Mouse (Mus musculus): ENCODE measurements around the gene Kdm6b. TPM values are rescaled to one million over a fixed set of nuclear protein-coding genes. Genes with fewer than 3 reads are reported as not detected.
A peak's percentile ranks its signal among the peaks of the same experiment; 100 is the strongest.

Kdm6b gene
- polyA plus RNA-seq, 1 experiment from 2014 or later, result 24.3 TPM

DNA sequence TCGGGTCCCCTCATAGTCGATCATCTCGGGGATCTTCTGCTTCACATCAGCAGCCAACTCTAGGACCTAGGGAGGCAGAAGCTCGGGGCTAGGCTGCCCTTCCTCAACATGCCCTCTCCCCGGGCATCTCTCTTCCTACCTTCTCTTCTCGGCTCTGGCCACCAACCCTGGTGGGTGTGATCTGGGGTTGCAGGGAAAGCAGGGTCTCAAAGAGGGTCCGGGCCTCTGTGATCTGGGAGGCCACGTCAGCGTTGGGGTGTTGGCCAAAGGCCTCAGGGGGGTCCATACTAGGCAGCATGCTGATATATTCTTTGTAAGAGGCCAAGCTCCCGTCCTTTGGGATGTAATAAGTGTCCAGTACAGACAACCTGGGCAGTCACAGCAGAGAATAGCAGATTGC, 9.4 kb upstream of the Kdm6b start:
- Histone ChIP-seq H3K9ac (ENCODE audit: low read depth, low read length) (no peak overlapping the region), H3K4me2 (ENCODE audit: low read depth, low read length) (no peak overlapping the region), H3K4me3 (ENCODE audit: low read depth, low read length) (no peak overlapping the region), H3K4me1 (ENCODE audit: control insufficient read depth, insufficient read depth, low read length) (peaks cover 12% of the 10 kb centered on the region; the same call in 1 of the 2 replicates), H3K36me3 (ENCODE audit: control insufficient read depth, insufficient read depth, low read length) (no peaks in the 10 kb centered on the region), H3K9me3 (ENCODE audit: control insufficient read depth, low read length) (no peaks in the 10 kb centered on the region), H3K27me3 (replicated peaks; ENCODE audit: control insufficient read depth, insufficient read depth, low read length) (peaks cover 23% of the 10 kb centered on the region), H3K27ac (replicated peaks; ENCODE audit: low read depth, low read length) (no peak overlapping the region)
- 90% methylated on average over 10 of the region's 10 CpGs for WGBS
- no peak for DNase-seq (ENCODE audit: low spot score)
- ATAC-seq (ENCODE audit: low read depth), result no peak

DNA sequence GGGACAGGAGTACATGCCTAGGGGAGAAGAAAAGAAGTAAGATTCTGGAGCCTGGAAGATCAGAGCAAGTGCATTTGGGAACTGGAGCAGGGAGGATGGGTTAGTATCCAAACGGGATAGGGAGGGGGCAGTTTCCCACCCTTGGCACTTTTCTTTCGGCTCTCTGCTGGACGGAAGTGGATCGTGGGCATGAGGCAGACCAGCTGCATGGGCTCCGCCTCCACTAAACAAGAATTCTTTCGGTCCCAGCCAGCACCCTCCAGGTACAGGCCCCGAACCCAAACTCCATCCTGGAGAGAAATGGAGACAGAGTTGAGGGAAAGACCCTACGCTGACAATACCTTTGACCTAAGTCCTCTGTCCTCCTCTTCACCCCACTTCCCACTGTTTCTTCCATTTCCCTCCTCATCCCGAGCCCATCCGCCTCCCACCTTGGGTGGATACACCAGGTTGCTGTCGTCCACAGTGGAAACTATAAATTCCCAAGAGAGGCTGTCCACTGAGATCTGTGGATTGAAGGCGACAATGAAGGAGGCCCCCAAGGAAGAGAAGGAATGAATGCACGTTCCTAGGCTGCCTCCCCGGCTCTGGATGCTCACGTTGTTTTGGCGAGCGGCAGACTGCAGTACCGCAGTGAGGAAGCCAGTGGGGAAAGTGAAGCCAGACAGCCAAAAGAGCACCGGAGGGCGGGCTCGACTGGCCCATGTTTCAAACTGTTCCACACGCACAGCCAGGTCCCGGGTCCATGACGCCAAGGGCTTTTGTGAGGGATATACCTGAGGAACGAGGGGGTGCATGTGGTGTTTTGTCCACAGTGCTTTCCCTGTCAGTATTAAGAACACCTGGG, 7.9 kb upstream of the Kdm6b start:
- Histone ChIP-seq H3K27me3 (replicated peaks; ENCODE audit: control insufficient read depth, insufficient read depth, low read length) (peaks cover 23% of the 10 kb centered on the region), H3K4me2 (ENCODE audit: low read depth, low read length) (peak overlapping the region; percentile 92), H3K9ac (ENCODE audit: low read depth, low read length) (no peak overlapping the region; the same call in 1 of the 2 replicates), H3K27ac (replicated peaks; ENCODE audit: low read depth, low read length) (no peak overlapping the region), H3K9me3 (ENCODE audit: control insufficient read depth, low read length) (no peaks in the 10 kb centered on the region), H3K36me3 (ENCODE audit: control insufficient read depth, insufficient read depth, low read length) (no peaks in the 10 kb centered on the region), H3K4me1 (ENCODE audit: control insufficient read depth, insufficient read depth, low read length) (peaks cover 20% of the 10 kb centered on the region; the same call in 1 of the 2 replicates), H3K4me3 (ENCODE audit: low read depth, low read length) (peak overlapping the region; percentile 77; the same call in 1 of the 2 replicates)
- no peak for DNase-seq (ENCODE audit: low spot score)
- ATAC-seq (ENCODE audit: low read depth), result no peak
- WGBS, result 13% methylated on average over 25 of the region's 25 CpGs

DNA sequence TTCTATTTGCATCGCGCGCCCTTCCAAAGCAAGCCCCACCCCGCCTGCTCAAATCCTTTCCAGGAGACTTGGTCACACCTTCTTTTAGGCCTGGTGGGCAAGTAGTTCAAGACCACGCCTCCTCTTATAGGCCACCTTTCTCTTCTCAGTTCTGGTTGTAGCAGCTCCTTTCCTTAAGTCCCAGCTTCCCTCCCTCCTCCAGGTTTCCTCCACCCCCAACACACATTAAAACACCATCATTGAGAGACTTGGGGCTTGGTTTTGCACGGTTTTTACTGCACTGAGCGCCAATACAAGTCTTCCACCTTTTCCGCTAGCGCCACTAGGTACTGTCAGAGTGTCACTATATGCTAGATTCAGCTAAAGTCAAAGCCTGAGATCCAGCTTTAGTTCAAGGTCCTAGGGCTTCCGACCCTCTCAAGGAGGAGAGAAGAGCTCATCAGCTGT, 7.1 kb upstream of the Kdm6b start:
- ATAC-seq (ENCODE audit: low read depth), result no peak
- H3K4me2 ChIP-seq (ENCODE audit: low read depth, low read length), result peak overlapping the region; percentile 92
- H3K4me3 ChIP-seq (ENCODE audit: low read depth, low read length), result peak overlapping the region; percentile 77
- WGBS, result 12% methylated on average over 10 of the region's 10 CpGs
- H3K9ac ChIP-seq (ENCODE audit: low read depth, low read length), result peak overlapping the region; percentile 57; the same call in 1 of the 2 replicates
- H3K4me1 ChIP-seq (ENCODE audit: control insufficient read depth, insufficient read depth, low read length), result peaks cover 20% of the 10 kb centered on the region; the same call in 1 of the 2 replicates
- no peak overlapping the region for H3K27ac ChIP-seq (replicated peaks; ENCODE audit: low read depth, low read length)
- peaks cover 23% of the 10 kb centered on the region for H3K27me3 ChIP-seq (replicated peaks; ENCODE audit: control insufficient read depth, insufficient read depth, low read length)
- no peak for DNase-seq (ENCODE audit: low spot score)
- H3K36me3 ChIP-seq (ENCODE audit: control insufficient read depth, insufficient read depth, low read length), result no peaks in the 10 kb centered on the region
- H3K9me3 ChIP-seq (ENCODE audit: control insufficient read depth, low read length), result no peaks in the 10 kb centered on the region

DNA sequence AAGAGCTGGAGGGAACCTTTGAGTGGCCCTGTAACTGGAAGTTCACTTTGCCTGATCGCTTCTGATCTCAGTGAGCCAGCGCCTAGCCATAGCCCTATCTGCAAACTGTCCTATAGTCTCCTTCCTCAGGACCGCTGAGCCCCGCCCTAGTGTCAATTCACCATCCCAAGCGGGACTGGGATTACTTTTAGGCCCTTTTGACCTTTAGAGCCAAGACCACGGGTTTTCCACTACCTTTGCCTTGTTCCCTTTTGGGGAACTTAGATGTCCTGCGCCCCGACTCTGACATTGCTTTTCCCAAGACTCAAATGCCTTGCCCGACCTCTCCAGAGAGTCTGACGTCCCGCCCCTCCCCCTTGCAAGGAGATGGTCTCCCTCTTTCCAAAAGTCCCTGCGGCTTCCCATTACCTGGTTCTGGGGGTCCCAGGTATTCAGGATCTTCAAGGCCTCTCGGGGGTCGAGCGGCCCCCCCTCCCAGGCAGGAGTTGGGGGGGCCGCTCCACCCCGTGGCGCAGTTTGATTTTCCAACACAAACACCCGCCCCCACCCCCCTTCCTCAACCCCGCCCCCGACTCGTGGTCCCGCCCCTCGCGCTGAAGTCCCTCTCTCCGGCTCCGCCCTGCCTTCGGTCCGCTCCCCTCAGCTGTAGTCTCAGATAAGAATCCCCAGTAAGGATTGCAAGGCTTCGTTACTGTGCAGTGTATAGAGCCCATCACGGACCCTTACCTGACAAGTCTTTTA, 6.5 kb upstream of the Kdm6b start:
- peaks cover 23% of the 10 kb centered on the region for H3K27me3 ChIP-seq (replicated peaks; ENCODE audit: control insufficient read depth, insufficient read depth, low read length)
- H3K4me2 ChIP-seq (ENCODE audit: low read depth, low read length), result peak overlapping the region; percentile 92
- no peak for DNase-seq (ENCODE audit: low spot score)
- ATAC-seq (ENCODE audit: low read depth), result no peak
- peak overlapping the region; percentile 77 for H3K4me3 ChIP-seq (ENCODE audit: low read depth, low read length)
- H3K4me1 ChIP-seq (ENCODE audit: control insufficient read depth, insufficient read depth, low read length), result peaks cover 22% of the 10 kb centered on the region
- H3K9ac ChIP-seq (ENCODE audit: low read depth, low read length), result peak overlapping the region; percentile 57
- WGBS, result under 1% methylated on average over 27 of the region's 31 CpGs
- no peaks in the 10 kb centered on the region for H3K36me3 ChIP-seq (ENCODE audit: control insufficient read depth, insufficient read depth, low read length)
- H3K27ac ChIP-seq (replicated peaks; ENCODE audit: low read depth, low read length), result peak overlapping the region; percentile 73
- no peaks in the 10 kb centered on the region for H3K9me3 ChIP-seq (ENCODE audit: control insufficient read depth, low read length)

DNA sequence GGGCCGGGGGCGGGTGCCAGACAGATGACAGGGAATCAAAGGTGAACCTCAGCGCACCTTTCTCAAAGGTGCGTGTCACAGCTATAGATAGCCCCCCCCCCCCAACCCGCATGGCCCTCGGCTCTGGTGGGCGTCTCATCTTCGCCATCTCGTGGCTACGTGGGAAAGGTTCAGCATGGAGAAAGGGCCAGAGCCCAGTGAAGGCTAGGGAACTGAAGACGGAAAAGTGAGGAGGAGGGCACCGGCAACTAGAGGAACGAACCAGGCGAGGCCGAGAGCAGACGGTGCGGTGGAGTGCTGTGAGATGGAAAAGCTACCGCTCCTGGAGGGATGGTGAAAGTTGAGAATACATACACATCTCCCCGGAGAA, 6.0 kb upstream of the Kdm6b start:
- DNase-seq (ENCODE audit: low spot score), result peak; percentile 49
- Histone ChIP-seq H3K36me3 (ENCODE audit: control insufficient read depth, insufficient read depth, low read length) (no peaks in the 10 kb centered on the region), H3K9ac (ENCODE audit: low read depth, low read length) (peak overlapping the region; percentile 57), H3K27me3 (replicated peaks; ENCODE audit: control insufficient read depth, insufficient read depth, low read length) (peaks cover 23% of the 10 kb centered on the region), H3K4me2 (ENCODE audit: low read depth, low read length) (peak overlapping the region; percentile 92), H3K4me3 (ENCODE audit: low read depth, low read length) (peak overlapping the region; percentile 77), H3K4me1 (ENCODE audit: control insufficient read depth, insufficient read depth, low read length) (peaks cover 28% of the 10 kb centered on the region), H3K9me3 (ENCODE audit: control insufficient read depth, low read length) (no peaks in the 10 kb centered on the region), H3K27ac (replicated peaks; ENCODE audit: low read depth, low read length) (peak overlapping the region; percentile 73)
- ATAC-seq (ENCODE audit: low read depth), result no peak
- under 1% methylated on average over 19 of the region's 19 CpGs for WGBS

DNA sequence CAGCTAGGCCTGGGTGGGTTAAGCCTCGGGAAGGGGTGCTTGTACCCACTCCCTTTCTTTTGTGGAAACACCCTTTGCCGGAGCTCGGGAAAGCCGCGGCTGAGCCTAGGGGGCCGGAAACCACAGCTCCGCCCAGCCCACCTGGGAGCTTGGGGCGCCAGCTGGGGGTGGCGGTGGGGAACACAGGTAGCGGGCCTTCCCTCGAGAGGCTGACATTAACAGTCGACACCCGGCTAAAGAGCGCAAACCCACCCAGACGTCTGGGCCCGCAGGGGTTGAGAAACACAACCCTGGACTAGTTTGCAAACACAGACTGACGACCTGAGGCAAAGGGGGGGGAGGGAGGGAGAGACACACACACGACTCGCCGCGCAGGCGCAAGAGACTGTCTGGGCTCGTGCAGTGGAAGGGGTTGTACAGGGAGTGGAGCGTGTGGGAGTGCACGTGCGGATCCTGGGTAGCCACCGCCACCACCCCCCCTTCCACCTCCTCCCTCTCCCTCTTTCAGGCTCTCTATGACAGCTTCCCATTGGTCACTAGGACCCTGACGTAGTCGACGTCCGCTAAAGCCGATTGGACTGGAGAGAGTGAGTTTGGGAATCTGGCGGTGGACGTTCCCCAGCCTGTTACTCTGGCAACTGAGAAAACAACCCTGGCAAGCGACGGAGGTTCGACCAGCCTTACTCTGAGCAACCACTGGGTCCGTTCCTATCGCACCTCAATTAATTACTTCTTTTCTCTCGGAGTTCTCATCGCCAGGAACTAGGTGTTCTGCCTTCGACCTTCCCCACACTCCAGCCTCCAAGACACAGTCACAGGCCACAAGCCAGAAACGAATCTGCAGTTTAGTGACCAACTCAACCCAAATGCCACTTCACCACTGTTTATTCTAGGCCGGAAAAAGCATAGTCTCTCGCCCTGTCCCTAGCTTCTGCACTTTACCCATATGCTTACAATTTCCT, 5.3 kb upstream of the Kdm6b start:
- H3K4me3 ChIP-seq (ENCODE audit: low read depth, low read length), result peak overlapping the region; percentile 77
- ATAC-seq (ENCODE audit: low read depth) (peak; percentile 92), DNase-seq (ENCODE audit: low spot score) (peak; percentile 99)
- H3K4me1 ChIP-seq (ENCODE audit: control insufficient read depth, insufficient read depth, low read length), result peaks cover 34% of the 10 kb centered on the region
- 0% methylated on average over 38 of the region's 45 CpGs for WGBS
- peak overlapping the region; percentile 74 for H3K9ac ChIP-seq (ENCODE audit: low read depth, low read length)
- H3K36me3 ChIP-seq (ENCODE audit: control insufficient read depth, insufficient read depth, low read length), result no peaks in the 10 kb centered on the region
- peak overlapping the region; percentile 99 for H3K27ac ChIP-seq (replicated peaks; ENCODE audit: low read depth, low read length)
- H3K27me3 ChIP-seq (replicated peaks; ENCODE audit: control insufficient read depth, insufficient read depth, low read length), result peaks cover 23% of the 10 kb centered on the region
- no peaks in the 10 kb centered on the region for H3K9me3 ChIP-seq (ENCODE audit: control insufficient read depth, low read length)
- H3K4me2 ChIP-seq (ENCODE audit: low read depth, low read length), result peak overlapping the region; percentile 92

DNA sequence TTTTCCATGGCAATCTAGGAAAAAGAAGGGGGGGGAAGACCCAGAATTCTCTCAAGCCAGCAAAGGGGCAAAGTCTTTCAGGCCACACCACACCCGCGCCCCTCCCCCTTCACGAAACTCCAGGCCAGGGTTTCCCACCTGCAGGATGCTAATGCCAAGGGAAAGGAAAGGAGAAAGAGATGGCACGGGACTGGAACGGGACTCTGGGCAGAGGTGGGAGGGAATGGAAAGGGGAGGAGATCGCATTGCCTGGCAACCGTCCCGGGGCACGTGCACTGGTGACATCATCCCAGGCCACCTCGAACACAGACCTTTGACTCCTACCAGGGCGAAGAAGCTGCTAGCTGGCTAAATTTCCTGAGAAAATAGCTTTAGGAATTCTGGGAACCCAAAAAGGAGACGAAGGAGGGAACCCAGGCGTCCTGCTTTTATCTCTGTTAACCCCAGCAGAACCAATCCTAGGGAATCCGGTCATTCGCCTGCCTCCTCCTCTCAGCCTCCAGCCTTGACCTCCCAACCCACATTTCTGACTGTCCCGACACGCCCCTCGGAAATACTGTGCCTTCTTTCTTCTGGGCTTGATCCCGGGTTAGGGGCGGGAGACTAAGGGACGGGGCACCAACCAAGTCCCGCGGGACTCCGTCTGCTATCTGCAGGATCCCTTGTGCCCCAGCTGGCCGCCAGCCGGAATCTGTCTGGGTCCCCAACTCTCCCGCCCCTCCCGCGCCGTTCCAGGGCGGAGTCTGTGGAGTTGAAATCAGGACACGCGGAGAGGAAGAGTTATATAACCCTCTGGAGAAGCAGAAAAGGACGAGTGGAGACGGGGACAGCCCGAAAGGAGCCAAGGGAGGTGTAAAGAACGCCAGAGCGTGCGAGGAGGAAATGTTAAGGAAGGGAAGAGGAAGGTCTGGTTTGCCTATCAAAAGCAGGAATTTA, 4.2 kb upstream of the Kdm6b start:
- no peaks in the 10 kb centered on the region for H3K9me3 ChIP-seq (ENCODE audit: control insufficient read depth, low read length)
- H3K4me1 ChIP-seq (ENCODE audit: control insufficient read depth, insufficient read depth, low read length), result peaks cover 45% of the 10 kb centered on the region
- DNase-seq (ENCODE audit: low spot score) (peak; percentile 96), ATAC-seq (ENCODE audit: low read depth) (peak; percentile 32)
- peak overlapping the region; percentile 77 for H3K4me3 ChIP-seq (ENCODE audit: low read depth, low read length)
- peak overlapping the region; percentile 92 for H3K4me2 ChIP-seq (ENCODE audit: low read depth, low read length)
- peak overlapping the region; percentile 99 for H3K27ac ChIP-seq (replicated peaks; ENCODE audit: low read depth, low read length)
- H3K27me3 ChIP-seq (replicated peaks; ENCODE audit: control insufficient read depth, insufficient read depth, low read length), result peaks cover 19% of the 10 kb centered on the region
- peak overlapping the region; percentile 74 for H3K9ac ChIP-seq (ENCODE audit: low read depth, low read length)
- WGBS, result under 1% methylated on average over 39 of the region's 39 CpGs
- H3K36me3 ChIP-seq (ENCODE audit: control insufficient read depth, insufficient read depth, low read length), result peaks cover 8% of the 10 kb centered on the region; the same call in 1 of the 2 replicates
